Comparison of ENCODE assay signal across 10 mouse cellular contexts in genomic region chr5:100424252-100424651, GRCm38 (mm10). TPM values are rescaled to one million over a fixed set of nuclear protein-coding genes. Genes with fewer than 3 reads are reported as not detected.
DNase-seq lines count a peak whose midpoint lies in the region; ATAC-seq and TF ChIP-seq lines count a peak whose summit lies in the region.
"Had no signal": no experiment of that assay in that cellular context is flagged by ENCODE, and none has a peak within 500 bp of the region (broad histone marks: within the 10 kb centered on the region; RNA-seq: fewer than 3 reads in every experiment).

No protein-coding gene starts in this region.

- TF ChIP-seq CTCF in G1E (IDR thresholded peaks at IDR 0.05; ENCODE audit: low read depth, low read length), result no peak

- H3K4me1 ChIP-seq in kidney, embryonic 14.5 days (ENCODE audit: control insufficient read depth, insufficient read depth, low read length), result peaks cover 36% of the 10 kb centered on the region
- peaks cover 63% of the 10 kb centered on the region for H3K4me1 ChIP-seq in G1E (ENCODE audit: insufficient read depth, low read depth, low read length)
- H3K4me1 ChIP-seq in hindbrain, embryonic 10.5 days (replicated peaks), result peaks cover 57% of the 10 kb centered on the region
- peaks cover 60% of the 10 kb centered on the region for H3K4me1 ChIP-seq in liver, embryonic 12.5 days

- peak overlapping the region; percentile 16; the same call in 1 of the 2 replicates for H3K4me3 ChIP-seq in kidney, embryonic 14.5 days (ENCODE audit: low read length)
- peak overlapping the region; percentile 62 for H3K4me3 ChIP-seq in G1E (ENCODE audit: low read depth, low read length)
- H3K4me3 ChIP-seq in hindbrain, embryonic 10.5 days, result peak overlapping the region; percentile 33
- no peak overlapping the region for H3K4me3 ChIP-seq in liver, embryonic 12.5 days

- H3K9me3 ChIP-seq in kidney, embryonic 14.5 days (ENCODE audit: control insufficient read depth, low read length), result no peaks in the 10 kb centered on the region
- H3K9me3 ChIP-seq in G1E (replicated peaks), result no peaks in the 10 kb centered on the region
- H3K9me3 ChIP-seq in hindbrain, embryonic 10.5 days, result no peaks in the 10 kb centered on the region
- no peaks in the 10 kb centered on the region for H3K9me3 ChIP-seq in liver, embryonic 12.5 days (replicated peaks)

- peak overlapping the region; percentile 25 for H3K9ac ChIP-seq in kidney, embryonic 14.5 days (ENCODE audit: low read depth, low read length)
- H3K9ac ChIP-seq in liver, embryonic 12.5 days, result 0 out of 2 replicates have a peak overlapping the region, but pooled peaks have one; percentile 17

- no peak for DNase-seq in kidney, postnatal 36 days
- no peak for DNase-seq in G1E (ENCODE audit: low spot score)
- no peak for DNase-seq in hindbrain, embryonic 10.5 days (ENCODE audit: low spot score)
- no peak for DNase-seq in spleen, postnatal 36 days (ENCODE audit: low spot score in 2 of 2)
- no peak for DNase-seq in right cerebral cortex, postnatal 10 days (ENCODE audit: low spot score in 2 of 2)
- DNase-seq in layer of hippocampus, postnatal 36 days, result no peak
- DNase-seq: lung, postnatal 36 days; thymus, postnatal 25 days had no signal

- 78% methylated on average over 3 of the region's 3 CpGs for WGBS in kidney, embryonic 14.5 days
- 86% methylated on average over 3 of the region's 3 CpGs for WGBS in hindbrain, embryonic 10.5 days
- 68% methylated on average over 3 of the region's 3 CpGs for WGBS in liver, embryonic 12.5 days (ENCODE audit: insufficient replicate concordance)

- peaks cover 86% of the 10 kb centered on the region for H3K36me3 ChIP-seq in kidney, embryonic 14.5 days (ENCODE audit: control insufficient read depth, insufficient read depth, low read length)
- peaks cover 83% of the 10 kb centered on the region for H3K36me3 ChIP-seq in G1E (replicated peaks)
- peaks cover 92% of the 10 kb centered on the region for H3K36me3 ChIP-seq in hindbrain, embryonic 10.5 days
- H3K36me3 ChIP-seq in liver, embryonic 12.5 days, result peaks cover 89% of the 10 kb centered on the region

- H3K27me3 ChIP-seq in kidney, embryonic 14.5 days (ENCODE audit: control insufficient read depth, insufficient read depth, low read length), result no peaks in the 10 kb centered on the region
- no peaks in the 10 kb centered on the region for H3K27me3 ChIP-seq in G1E (ENCODE audit: insufficient read depth, low read length)
- H3K27me3 ChIP-seq in hindbrain, embryonic 10.5 days (ENCODE audit: insufficient read depth, poor library complexity, severe bottlenecking), result no peaks in the 10 kb centered on the region
- no peaks in the 10 kb centered on the region for H3K27me3 ChIP-seq in liver, embryonic 12.5 days (replicated peaks)

- peak overlapping the region; percentile 27 for H3K4me2 ChIP-seq in kidney, embryonic 14.5 days (replicated peaks; ENCODE audit: low read depth, low read length)
- peak overlapping the region; percentile 15; the same call in 1 of the 2 replicates for H3K4me2 ChIP-seq in liver, embryonic 12.5 days

- no peak overlapping the region for H3K27ac ChIP-seq in kidney, embryonic 14.5 days (ENCODE audit: low read depth, low read length)
- H3K27ac ChIP-seq in hindbrain, embryonic 10.5 days, result no peak overlapping the region
- no peak overlapping the region for H3K27ac ChIP-seq in liver, embryonic 12.5 days

- ATAC-seq in kidney, embryonic 14.5 days (ENCODE audit: low FRiP score, low TSS enrichment), result no peak
- no peak for ATAC-seq in G1E (ENCODE audit: extremely low read depth, insufficient number of reproducible peaks, low FRiP score, poor library complexity, severe bottlenecking)
- no peak for ATAC-seq in liver, embryonic 12.5 days

RNA-seq across cellular contexts. Expression of gene Sec31a, which starts 8.2 kb away (rescaled TPM):
- 111 and 163 TPM in 2 replicates for polyA plus RNA-seq in kidney, embryonic 14.5 days (2014; fragmentation: Nextera tagmentation; extraction: Ambion mirVana)
- total RNA-seq in G1E (2014; fragmentation: Nextera tagmentation) (173 and 224 TPM in 2 replicates), G1E (2017) (69.5 and 71.0 TPM in 2 replicates)
- 132 and 146 TPM in 2 replicates for polyA plus RNA-seq in G1E (2012)
- polyA plus RNA-seq in hindbrain, embryonic 10.5 days (2016; fragmentation: Nextera tagmentation; extraction: Ambion mirVana), result 108 and 114 TPM in 2 replicates
- polyA plus RNA-seq in liver, embryonic 12.5 days (2016; fragmentation: Nextera tagmentation; extraction: Ambion mirVana), result 65.0 and 67.0 TPM in 2 replicates
- total RNA-seq in layer of hippocampus, postnatal 36 days (2021), result 100 to 1,000 TPM in 1 of 2 experiments, 10 to 100 TPM in 1; 95.7 to 112 TPM
